Comparison of ENCODE assay signal across 8 mouse cellular contexts in genomic region chr11:95667177-95667576, GRCm38 (mm10). TPM values are rescaled to one million over a fixed set of nuclear protein-coding genes. Genes with fewer than 3 reads are reported as not detected.
A peak's percentile ranks its signal among the peaks of the same experiment; 100 is the strongest.
DNase-seq lines count a peak whose midpoint lies in the region; ATAC-seq lines count a peak whose summit lies in the region.

No protein-coding gene starts in this region.

- H3K4me2 ChIP-seq in forebrain, embryonic 14.5 days (ENCODE audit: low read length): peak overlapping the region; percentile 93

- H3K9me3 ChIP-seq in forebrain, embryonic 14.5 days (replicated peaks; ENCODE audit: control insufficient read depth, low read length): no peaks in the 10 kb centered on the region
- H3K9me3 ChIP-seq in midbrain, embryonic 10.5 days (replicated peaks): no peaks in the 10 kb centered on the region

- H3K27me3 ChIP-seq in forebrain, embryonic 14.5 days (replicated peaks; ENCODE audit: control insufficient read depth, insufficient read depth, low read length): no peaks in the 10 kb centered on the region
- no peaks in the 10 kb centered on the region for H3K27me3 ChIP-seq in midbrain, embryonic 10.5 days (ENCODE audit: low read depth, poor library complexity, severe bottlenecking)

- peak overlapping the region; percentile 66 for H3K4me3 ChIP-seq in forebrain, embryonic 14.5 days (ENCODE audit: low read depth, low read length)
- H3K4me3 ChIP-seq in midbrain, embryonic 10.5 days: peak overlapping the region; percentile 86

- ATAC-seq in activated CD4-positive, CD25-positive, alpha-beta regulatory T cell, adult 4 months: peak; percentile 35
- ATAC-seq in forebrain, embryonic 14.5 days: no peak

- peak overlapping the region; percentile 73 for H3K9ac ChIP-seq in forebrain, embryonic 14.5 days (ENCODE audit: low read length)

- whole genome bisulfite sequencing in forebrain, embryonic 14.5 days: 2% methylated on average over 11 of the region's 11 CpGs
- 4% methylated on average over 11 of the region's 11 CpGs for WGBS in midbrain, embryonic 10.5 days

- no peak overlapping the region for H3K27ac ChIP-seq in forebrain, embryonic 14.5 days (ENCODE audit: low read depth, low read length)
- H3K27ac ChIP-seq in midbrain, embryonic 10.5 days (replicated peaks): peak overlapping the region; percentile 82

- H3K36me3 ChIP-seq in forebrain, embryonic 14.5 days (ENCODE audit: control insufficient read depth, insufficient read depth, low read length): peaks cover 29% of the 10 kb centered on the region
- H3K36me3 ChIP-seq in midbrain, embryonic 10.5 days: peaks cover 43% of the 10 kb centered on the region

- H3K4me1 ChIP-seq in forebrain, embryonic 14.5 days (ENCODE audit: control insufficient read depth, insufficient read depth, low read length): peaks cover 10% of the 10 kb centered on the region
- H3K4me1 ChIP-seq in midbrain, embryonic 10.5 days: peaks cover 15% of the 10 kb centered on the region

- peak; percentile 25 for DNase-seq in cerebellum, adult 11 months
- no peak for DNase-seq in cerebellum, postnatal 4 days (ENCODE audit: low spot score in 2 of 2)
- no peak for DNase-seq in forebrain, embryonic 14.5 days (ENCODE audit: low spot score)
- peak; percentile 73 for DNase-seq in kidney, postnatal 14 days
- no peak for DNase-seq in midbrain, embryonic 10.5 days (ENCODE audit: low spot score)
- DNase-seq in thymus, postnatal 10 days (ENCODE audit: low spot score in 2 of 2): peak; percentile 43
- DNase-seq in gastrocnemius, postnatal 25 days: no peak

RNA-seq across cellular contexts. Expression of gene Phb, which starts 0.4 kb away (rescaled TPM):
- polyA plus RNA-seq in activated CD4-positive, CD25-positive, alpha-beta regulatory T cell, adult 4 months (2017; shearing (Covaris generic)): 100 to 1,000 TPM; 131 to 144 TPM
- 215 and 222 TPM in 2 replicates for polyA plus RNA-seq in forebrain, embryonic 14.5 days (2014; fragmentation: Nextera tagmentation; extraction: Ambion mirVana)
- polyA plus RNA-seq in midbrain, embryonic 10.5 days (2016; fragmentation: Nextera tagmentation; extraction: Ambion mirVana): 227 and 251 TPM in 2 replicates
- 100 to 1,000 TPM; 179 to 189 TPM for total RNA-seq in gastrocnemius, postnatal 25 days (2021)

RNA-seq across cellular contexts. Expression of gene Zfp652, which starts 45.3 kb away (rescaled TPM):
- 10 to 100 TPM in 1 of 2 experiments, 1 to 10 TPM in 1; 9.6 to 13.0 TPM for polyA plus RNA-seq in activated CD4-positive, CD25-positive, alpha-beta regulatory T cell, adult 4 months (2017; shearing (Covaris generic))
- polyA plus RNA-seq in forebrain, embryonic 14.5 days (2014; fragmentation: Nextera tagmentation; extraction: Ambion mirVana): 11.7 and 13.2 TPM in 2 replicates
- polyA plus RNA-seq in midbrain, embryonic 10.5 days (2016; fragmentation: Nextera tagmentation; extraction: Ambion mirVana): 13.7 and 17.8 TPM in 2 replicates
- 10 to 100 TPM; 62.2 to 71.7 TPM for total RNA-seq in gastrocnemius, postnatal 25 days (2021)

RNA-seq across cellular contexts. Expression of gene B130006D01Rik, which starts 56.2 kb away (rescaled TPM):
- 1 to 10 TPM; 3.9 to 4.9 TPM for polyA plus RNA-seq in activated CD4-positive, CD25-positive, alpha-beta regulatory T cell, adult 4 months (2017; shearing (Covaris generic))
- 0.43 and 0.95 TPM in 2 replicates for polyA plus RNA-seq in forebrain, embryonic 14.5 days (2014; fragmentation: Nextera tagmentation; extraction: Ambion mirVana)
- polyA plus RNA-seq in midbrain, embryonic 10.5 days (2016; fragmentation: Nextera tagmentation; extraction: Ambion mirVana): 0.93 and 1.4 TPM in 2 replicates
- total RNA-seq in gastrocnemius, postnatal 25 days (2021): under 1 TPM; 0.29 to 0.36 TPM

Comparison
In these comparisons a context has a peak if more than half of its experiments do, and no peak if none do; other contexts are left out.
1. DNase-seq: peak in cerebellum, adult 11 months (single experiment), kidney, postnatal 14 days (single experiment) and thymus, postnatal 10 days (2 of 2); none in cerebellum, postnatal 4 days (0 of 2), forebrain, embryonic 14.5 days (single experiment), midbrain, embryonic 10.5 days (single experiment) and gastrocnemius, postnatal 25 days (single experiment).